Comparison of ENCODE assay signal across 21 mouse cellular contexts in the genomic region with DNA sequence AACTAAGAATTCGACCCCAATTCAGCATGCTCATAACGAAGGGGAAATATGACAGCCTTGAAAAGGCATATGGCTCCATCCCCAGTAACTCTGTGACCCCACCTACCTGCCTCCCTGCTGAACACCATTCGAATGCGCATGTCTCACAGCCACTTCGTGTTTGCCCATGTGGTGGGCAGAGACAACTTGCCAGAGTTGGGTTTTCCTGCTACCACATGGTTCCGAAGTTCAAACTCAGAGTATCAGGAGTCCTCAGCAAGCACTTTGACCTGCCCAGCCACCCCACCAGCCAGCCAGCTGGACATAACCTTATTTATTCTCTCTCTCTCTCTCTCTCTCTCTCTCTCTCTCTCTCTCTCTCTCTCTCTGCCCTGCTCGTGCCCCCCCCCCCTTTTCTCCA. TPM values are rescaled to one million over a fixed set of nuclear protein-coding genes. Genes with fewer than 3 reads are reported as not detected.
"Had no signal": no experiment of that assay in that cellular context is flagged by ENCODE, and none has a peak within 500 bp of the region (broad histone marks: within the 10 kb centered on the region; RNA-seq: fewer than 3 reads in every experiment).

No protein-coding gene starts in this region.

- H3K27ac ChIP-seq: hindbrain, postnatal 0 days; limb, embryonic 13.5 days; liver, embryonic 13.5 days; neural tube, embryonic 13.5 days had no signal

- H3K9ac ChIP-seq: liver, embryonic 13.5 days; lung, embryonic 15.5 days; stomach, embryonic 15.5 days had no signal

- H3K9me3 ChIP-seq: limb, embryonic 10.5 days; limb, embryonic 13.5 days; liver, embryonic 13.5 days; lung, embryonic 15.5 days; neural tube, embryonic 13.5 days; stomach, embryonic 15.5 days had no signal

- ATAC-seq: hindbrain, postnatal 0 days; inflammation-experienced regulatory T-cells, adult 6 months; intestine, embryonic 16.5 days had no signal

- H3K4me3 ChIP-seq: liver, embryonic 13.5 days; lung, embryonic 15.5 days; stomach, embryonic 15.5 days had no signal

- H3K36me3 ChIP-seq: limb, embryonic 10.5 days; limb, embryonic 13.5 days; liver, embryonic 13.5 days; lung, embryonic 15.5 days; neural tube, embryonic 13.5 days; stomach, embryonic 15.5 days had no signal

- DNase-seq: liver; liver, embryonic 13.5 days; lung, postnatal 14 days; lung, postnatal 4 days; midbrain, embryonic 14.5 days; retina, postnatal 1 day; right cerebral cortex, postnatal 25 days; spleen, adult 18-20 months; thymus, postnatal 25 days had no signal

- H3K27me3 ChIP-seq: lung, embryonic 15.5 days; stomach, embryonic 15.5 days had no signal

RNA-seq across cellular contexts. Expression of gene Mansc4, which starts 0.9 kb away (rescaled TPM):
- total RNA-seq: megakaryocyte progenitor cell, adult 5-6 weeks; megakaryocyte-erythroid progenitor cell, adult 5-6 weeks; neutrophil, adult 5-6 weeks had no signal
- polyA plus RNA-seq: liver, embryonic 13.5 days; liver, embryonic 16.5 days had no signal

RNA-seq across cellular contexts. Expression of gene Rep15, which starts 55.4 kb away (rescaled TPM):
- total RNA-seq: hindbrain, postnatal 0 days; megakaryocyte progenitor cell, adult 5-6 weeks had no signal
